Mouse (Mus musculus) cortical plate, adult 2 months (tissue): ENCODE data around the gene Ddx51.

Experiments
- CTCF ChIP-seq: fragments of 200-500 bp; IDR thresholded peaks from 2 replicates; pipeline ENCODE4 v1.5.1; 2011; ENCODE audit warnings: mild to moderate bottlenecking, control low read depth, low read length; ENCODE audit not compliant: insufficient read depth; ENCODE audit errors: extremely low read depth
- POLR2A ChIP-seq: fragments of 200-500 bp; IDR thresholded peaks from 2 replicates; pipeline ENCODE4 v1.6.1; 2011; ENCODE audit warnings: mild to moderate bottlenecking, low read length, control low read depth; ENCODE audit not compliant: insufficient read depth; ENCODE audit errors: extremely low read depth

- TF ChIP-seq CTCF: no peak
- TF ChIP-seq POLR2A: no peak
Measured at GRCm38 (mm10) chr5:110619226-110619625, 34.0 kb upstream of the Ddx51 start.
